Mouse (Mus musculus) G1E (cell line): ENCODE data around the gene Smim4. TPM values are rescaled to one million over a fixed set of nuclear protein-coding genes. Genes with fewer than 3 reads are reported as not detected.

Experiments used
- ATAC-seq: 2 replicates; pipeline ENCODE4 v1.8.0; 2016; ENCODE audit warnings: mild to moderate bottlenecking; ENCODE audit not compliant: insufficient number of reproducible peaks, poor library complexity, low FRiP score, severe bottlenecking; ENCODE audit errors: extremely low read depth
- DNase-seq: peaks from one replicate; pipeline ENCODE4 v3.0.0; 2012; ENCODE audit warnings: low spot score
- H3K27me3 ChIP-seq: 2 replicates; pipeline ENCODE4 v1.6.1; 2012; ENCODE audit warnings: mild to moderate bottlenecking, low read length, inconsistent platforms; ENCODE audit not compliant: insufficient read depth
- H3K36me3 ChIP-seq: replicated peaks from 2 replicates; pipeline ENCODE3; 2012; ENCODE audit warnings: mild to moderate bottlenecking, inconsistent platforms
- H3K4me1 ChIP-seq: 2 replicates; pipeline ENCODE4 v1.6.1; 2012; ENCODE audit warnings: low read depth, low read length, inconsistent platforms, mixed read lengths; ENCODE audit not compliant: insufficient read depth
- H3K4me3 ChIP-seq: 2 replicates; pipeline ENCODE4 v1.5.1; 2012; ENCODE audit warnings: low read depth, mild to moderate bottlenecking, inconsistent platforms, low read length, moderate library complexity, mixed read lengths
- H3K9me3 ChIP-seq: replicated peaks from 2 replicates; pipeline ENCODE4 v1.6.1; 2012; ENCODE audit warnings: inconsistent platforms
- CTCF ChIP-seq: IDR thresholded peaks from 2 replicates; pipeline ENCODE4 v1.5.1; 2012; ENCODE audit warnings: low read depth, low read length, inconsistent platforms, mixed read lengths
- GATA1 ChIP-seq: IDR thresholded peaks from 2 replicates; pipeline ENCODE4 v1.6.1; 2012; ENCODE audit warnings: borderline replicate concordance, low read length, inconsistent platforms, mixed read lengths
- GATA2 ChIP-seq: IDR thresholded peaks from 2 replicates; pipeline ENCODE4 v1.6.1; 2012; ENCODE audit warnings: low read depth, low read length, inconsistent platforms, borderline replicate concordance
- POLR2AphosphoS5 ChIP-seq: IDR thresholded peaks from 2 replicates; pipeline ENCODE4 v1.6.1; 2012; ENCODE audit warnings: low read depth, low read length, inconsistent platforms; ENCODE audit not compliant: insufficient replicate concordance
- TAL1 ChIP-seq: conservative IDR thresholded peaks from 2 replicates; pipeline ENCODE4 v1.6.1; 2012; ENCODE audit warnings: low read depth, low read length, inconsistent platforms, mixed read lengths
- polyA plus RNA-seq: library from polyadenylated mRNA; stranded (reverse); fragments of >175 nt; gene quantifications from 2 replicates; pipeline ENCODE4 v1.2.3, GENCODE M21; 2012
- total RNA-seq, 2 experiments: library from RNA; stranded (forward) in 1 of 2; stranded (reverse) in 1 of 2; fragments of 200-1000 nt in 1 of 2; fragments of >200 nt in 1 of 2; fragmentation: Nextera tagmentation in 1 of 2; gene quantifications; 2 replicates each; pipeline ENCODE4 v1.2.3; 2014 to 2017

Gene Smim4
- total and polyA plus RNA-seq, 3 experiments, result 32.1 to 173 (median 71.4) TPM

DNA sequence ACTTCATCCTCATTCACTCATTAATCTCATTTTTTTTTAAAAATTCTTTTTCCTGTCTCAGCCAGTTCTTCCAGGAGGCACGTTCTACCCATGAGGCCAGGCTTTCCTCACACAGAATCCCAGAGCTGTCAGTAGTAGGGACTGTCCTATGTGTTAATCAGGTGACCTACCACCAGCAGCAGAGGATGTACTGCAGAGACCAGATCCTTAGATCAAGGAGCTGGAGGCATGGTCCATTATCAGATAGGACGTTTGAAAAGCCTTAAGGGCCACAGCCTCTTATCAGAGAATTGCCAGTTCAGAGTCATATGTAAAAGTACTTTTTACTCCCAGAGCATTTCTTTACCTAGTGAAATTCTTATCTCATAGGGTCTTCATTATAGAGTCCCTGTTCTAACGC is 14.7 kb downstream of the Smim4 start:
- H3K9me3 ChIP-seq, result no peaks in the 10 kb centered on the region
- H3K4me1 ChIP-seq, result peaks cover 33% of the 10 kb centered on the region
- ATAC-seq (peak; percentile 57), DNase-seq (no peak)
- TF ChIP-seq GATA2, result no peak
- no peak for TF ChIP-seq TAL1
- no peak for TF ChIP-seq POLR2AphosphoS5
- TF ChIP-seq CTCF, result no peak
- TF ChIP-seq GATA1, result no peak
- no peaks in the 10 kb centered on the region for H3K27me3 ChIP-seq
- peaks cover 91% of the 10 kb centered on the region for H3K36me3 ChIP-seq
- H3K4me3 ChIP-seq, result no peak overlapping the region

GRCm38 (mm10) chr14:31112187-31112586 is 16.6 kb downstream of the Smim4 start:
- H3K9me3 ChIP-seq, result no peaks in the 10 kb centered on the region
- TF ChIP-seq GATA2 (no peak), POLR2AphosphoS5 (no peak), CTCF (no peak), TAL1 (no peak), GATA1 (no peak)
- peaks cover 91% of the 10 kb centered on the region for H3K36me3 ChIP-seq
- no peak overlapping the region for H3K4me3 ChIP-seq
- ATAC-seq, result no peak
- no peaks in the 10 kb centered on the region for H3K27me3 ChIP-seq
- DNase-seq, result no peak
- peaks cover 35% of the 10 kb centered on the region for H3K4me1 ChIP-seq

DNA sequence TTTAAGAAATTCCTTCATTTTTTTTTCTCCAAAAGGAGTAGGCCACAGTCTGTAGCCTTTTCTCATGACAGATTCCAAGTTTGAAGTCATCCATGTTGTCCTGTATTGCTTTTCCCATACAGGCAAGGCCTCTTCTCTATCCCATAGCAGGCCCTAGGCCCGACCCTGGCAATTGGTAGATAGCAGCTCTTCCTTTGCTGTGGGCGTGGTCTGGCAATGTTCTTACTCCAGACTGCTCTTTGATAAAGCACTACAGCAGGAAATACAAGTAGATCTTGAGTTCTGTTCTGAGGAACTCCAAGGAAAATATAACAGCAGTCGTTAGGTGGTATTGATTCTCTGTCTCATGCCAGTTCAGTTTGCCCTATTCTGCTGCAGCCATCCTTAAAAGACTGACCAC is 18.1 kb downstream of the Smim4 start:
- H3K9me3 ChIP-seq, result no peaks in the 10 kb centered on the region

DNA sequence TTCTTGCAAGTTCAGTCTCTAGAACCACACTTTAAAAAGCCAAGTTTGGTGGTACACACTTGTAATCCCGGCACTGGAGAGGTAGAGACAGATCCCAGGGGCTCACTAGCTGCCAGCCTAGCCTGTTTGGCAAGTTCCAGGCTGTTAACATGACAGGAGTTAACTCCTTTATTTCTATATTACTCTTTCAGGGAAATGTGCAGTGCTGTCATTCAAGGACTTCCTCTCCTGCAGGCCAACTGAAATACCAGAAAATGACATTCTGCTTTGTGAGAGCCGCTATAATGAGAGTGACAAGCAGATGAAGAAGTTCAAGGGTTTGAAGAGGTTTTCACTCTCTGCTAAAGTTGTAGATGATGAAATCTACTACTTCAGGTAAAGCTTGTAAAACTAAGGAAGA is 23.6 kb downstream of the Smim4 start:
- Histone ChIP-seq H3K9me3 (no peaks in the 10 kb centered on the region), H3K36me3 (peaks cover 76% of the 10 kb centered on the region), H3K27me3 (no peaks in the 10 kb centered on the region), H3K4me3 (no peak overlapping the region), H3K4me1 (peaks cover 5% of the 10 kb centered on the region)
- TF ChIP-seq GATA2 (no peak), POLR2AphosphoS5 (no peak)
- ATAC-seq (no peak), DNase-seq (no peak)

More for the DNA sequence above, 18.1 kb downstream of the Smim4 start:
- no peak for TF ChIP-seq GATA1
- TF ChIP-seq CTCF, result no peak
- no peak for TF ChIP-seq TAL1
- Histone ChIP-seq H3K27me3 (no peaks in the 10 kb centered on the region), H3K4me3 (no peak overlapping the region), H3K36me3 (peaks cover 92% of the 10 kb centered on the region), H3K4me1 (peaks cover 33% of the 10 kb centered on the region)
- ATAC-seq, result 0 out of 2 replicates have a peak, but pooled peaks have one; percentile 34
- no peak for DNase-seq

- no peaks in the 10 kb centered on the region for H3K9me3 ChIP-seq
- H3K27me3 ChIP-seq, result no peaks in the 10 kb centered on the region
- H3K36me3 ChIP-seq, result peaks cover 72% of the 10 kb centered on the region
- no peak overlapping the region for H3K4me3 ChIP-seq
- ATAC-seq (no peak), DNase-seq (no peak)
- peaks cover 17% of the 10 kb centered on the region for H3K4me1 ChIP-seq
- TF ChIP-seq CTCF (no peak), TAL1 (no peak), GATA1 (no peak), POLR2AphosphoS5 (no peak), GATA2 (no peak)
Measured at GRCm38 (mm10) chr14:31089918-31090317, 38.8 kb downstream of the Smim4 start.

DNA sequence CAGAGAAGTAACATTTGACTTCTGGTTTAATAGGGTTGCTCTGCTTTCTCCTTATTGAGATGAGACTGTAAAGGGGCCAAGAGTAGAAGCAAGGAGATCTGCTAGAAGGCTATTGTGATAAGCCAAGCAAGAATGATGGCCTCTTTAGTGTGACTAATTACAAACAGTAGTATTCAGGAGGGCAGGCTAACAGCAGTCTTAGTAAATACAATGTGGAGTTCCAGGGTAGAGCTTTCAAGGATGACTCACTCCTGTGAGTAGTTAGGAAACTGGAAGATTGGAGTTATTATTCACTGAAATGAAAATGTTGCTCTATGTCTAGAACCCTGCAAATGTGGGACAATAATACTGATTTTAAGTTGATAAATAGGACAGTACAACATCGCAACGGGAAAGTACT is 40.2 kb downstream of the Smim4 start:
- Histone ChIP-seq H3K4me3 (no peak overlapping the region), H3K9me3 (no peaks in the 10 kb centered on the region), H3K36me3 (peaks cover 75% of the 10 kb centered on the region), H3K4me1 (peaks cover 19% of the 10 kb centered on the region), H3K27me3 (no peaks in the 10 kb centered on the region)
- ATAC-seq (no peak), DNase-seq (no peak)
- TF ChIP-seq POLR2AphosphoS5 (no peak), GATA1 (no peak), CTCF (no peak), TAL1 (no peak), GATA2 (no peak)

- Histone ChIP-seq H3K36me3 (peaks cover 75% of the 10 kb centered on the region), H3K4me1 (peaks cover 19% of the 10 kb centered on the region), H3K27me3 (no peaks in the 10 kb centered on the region), H3K4me3 (no peak overlapping the region), H3K9me3 (no peaks in the 10 kb centered on the region)
- no peak for ATAC-seq
- TF ChIP-seq GATA1, result no peak
- TF ChIP-seq CTCF, result no peak
- no peak for TF ChIP-seq POLR2AphosphoS5
- DNase-seq, result no peak
Measured at GRCm38 (mm10) chr14:31087433-31087832, 41.3 kb downstream of the Smim4 start.
